Mouse (Mus musculus): ENCODE data around the gene Magea3. TPM values are rescaled to one million over a fixed set of nuclear protein-coding genes. Genes with fewer than 3 reads are reported as not detected.
"Not testable (repeated sequence)": the region's sequence is repeated elsewhere in the genome, so short reads cannot be mapped to it uniquely, and the experiment has no call there.

The Magea3 gene
- not detected in 2 replicates for polyA plus RNA-seq (2015; fragmentation: Nextera tagmentation; extraction: Ambion mirVana)

- WGBS = no CpG with 5 or more reads among the region's 1 CpGs
- not testable (repeated sequence) for ATAC-seq (ENCODE audit: extremely low read depth, insufficient number of reproducible peaks, low FRiP score, low TSS enrichment); H3K36me3 ChIP-seq; H3K4me2 ChIP-seq; H3K27me3 ChIP-seq (replicated peaks); H3K9me3 ChIP-seq; H3K4me3 ChIP-seq; H3K9ac ChIP-seq; H3K4me1 ChIP-seq; H3K27ac ChIP-seq (replicated peaks)
Measured at GRCm38 (mm10) chrX:154949405-154949804, at the start of gene Magea3. Gene Magea3 (minus strand): TSS chrX:154949505.

- H3K4me1 ChIP-seq; H3K36me3 ChIP-seq; H3K27ac ChIP-seq (replicated peaks); H3K4me2 ChIP-seq; ATAC-seq (ENCODE audit: extremely low read depth, insufficient number of reproducible peaks, low FRiP score, low TSS enrichment); H3K4me3 ChIP-seq; H3K9ac ChIP-seq; H3K27me3 ChIP-seq (replicated peaks); H3K9me3 ChIP-seq: not testable (repeated sequence)
- WGBS = 78% methylated on average over 11 of the region's 11 CpGs
Measured at GRCm38 (mm10) chrX:154995750-154996149, 46.4 kb upstream of the Magea3 start, which contains the start of gene Magea8. Gene Magea8 (minus strand): TSS chrX:154995850.

- H3K4me1 ChIP-seq; H3K4me2 ChIP-seq; H3K4me3 ChIP-seq; H3K27ac ChIP-seq (replicated peaks); H3K9me3 ChIP-seq; H3K9ac ChIP-seq; ATAC-seq (ENCODE audit: extremely low read depth, insufficient number of reproducible peaks, low FRiP score, low TSS enrichment); H3K36me3 ChIP-seq; H3K27me3 ChIP-seq (replicated peaks): not testable (repeated sequence)
- WGBS = 50% methylated on average over 1 of the region's 1 CpGs
Measured at GRCm38 (mm10) chrX:154935887-154936286, 13.4 kb downstream of the Magea3 start, which contains the start of gene Magea6. Gene Magea6 (minus strand): TSS chrX:154935987.

Other genes starting within 250 kb of the Magea3 start
- gene Cldn34b1, start 59.2 kb downstream of the Magea3 start, polyA plus RNA-seq (2015; fragmentation: Nextera tagmentation; extraction: Ambion mirVana) = not detected in 2 replicates
- gene Magea6, start 13.5 kb downstream of the Magea3 start, polyA plus RNA-seq (2015; fragmentation: Nextera tagmentation; extraction: Ambion mirVana) = not detected in 2 replicates
- gene Magea8, start 46.3 kb upstream of the Magea3 start, polyA plus RNA-seq (2015; fragmentation: Nextera tagmentation; extraction: Ambion mirVana) = not detected in 2 replicates
- not detected in 2 replicates for gene Magea5, start 113.6 kb upstream of the Magea3 start, polyA plus RNA-seq (2015; fragmentation: Nextera tagmentation; extraction: Ambion mirVana)
- gene Magea1, start 140.3 kb upstream of the Magea3 start, polyA plus RNA-seq (2015; fragmentation: Nextera tagmentation; extraction: Ambion mirVana) = not detected in 2 replicates
- gene Magea2, start 144.2 kb upstream of the Magea3 start, polyA plus RNA-seq (2015; fragmentation: Nextera tagmentation; extraction: Ambion mirVana) = not detected in 2 replicates
- not detected in 2 replicates for gene Cldn34b2, start 178.9 kb upstream of the Magea3 start, polyA plus RNA-seq (2015; fragmentation: Nextera tagmentation; extraction: Ambion mirVana)